Mouse (Mus musculus): ENCODE data around the gene Rbpj. TPM values are rescaled to one million over a fixed set of nuclear protein-coding genes. Genes with fewer than 3 reads are reported as not detected.

The Rbpj gene
- total RNA-seq, 2 experiments from 2014 or later: 42.6 to 53.7 TPM

DNA sequence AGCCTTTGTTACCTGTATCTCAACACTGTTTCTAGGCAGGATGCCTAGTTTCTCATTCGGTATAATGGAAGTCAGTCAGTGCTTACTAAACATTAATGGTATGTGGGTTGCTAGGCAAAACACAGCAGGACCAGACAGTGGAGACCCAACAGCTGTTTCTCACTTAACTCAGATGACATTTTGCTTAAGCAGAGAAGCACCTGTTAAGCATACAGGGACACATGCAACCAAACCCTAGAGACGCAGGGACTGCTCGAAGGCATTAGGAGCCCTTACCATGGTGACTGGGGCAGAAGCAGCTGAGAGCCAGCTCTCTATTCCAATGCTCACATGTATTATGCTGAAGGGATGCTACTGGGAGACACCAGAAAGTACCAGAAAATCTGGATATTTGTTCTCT is 230.7 kb downstream of the Rbpj start:
- ATAC-seq (replicated peaks; ENCODE audit: poor library complexity, severe bottlenecking): no peak

DNA sequence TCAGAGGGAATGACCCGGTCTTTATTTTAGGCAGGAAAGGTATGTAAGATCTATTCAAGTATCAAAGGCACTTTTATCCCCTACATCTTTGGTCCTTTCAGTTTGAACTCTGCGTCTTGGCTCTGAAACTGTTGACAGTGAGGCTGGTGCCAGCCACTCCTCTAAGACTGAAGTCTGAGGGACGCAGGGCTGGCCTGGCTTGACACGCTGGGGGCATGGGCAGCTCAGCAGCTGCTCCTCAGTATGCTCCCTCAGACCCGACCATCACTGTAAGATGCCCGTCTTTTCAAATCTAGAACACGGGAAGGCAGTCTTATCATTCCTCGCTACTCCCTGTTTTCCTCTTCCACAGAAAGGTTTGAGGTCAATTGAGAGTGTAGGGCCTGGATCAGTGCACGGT is 231.8 kb downstream of the Rbpj start:
- no peak for ATAC-seq (replicated peaks; ENCODE audit: poor library complexity, severe bottlenecking)

DNA sequence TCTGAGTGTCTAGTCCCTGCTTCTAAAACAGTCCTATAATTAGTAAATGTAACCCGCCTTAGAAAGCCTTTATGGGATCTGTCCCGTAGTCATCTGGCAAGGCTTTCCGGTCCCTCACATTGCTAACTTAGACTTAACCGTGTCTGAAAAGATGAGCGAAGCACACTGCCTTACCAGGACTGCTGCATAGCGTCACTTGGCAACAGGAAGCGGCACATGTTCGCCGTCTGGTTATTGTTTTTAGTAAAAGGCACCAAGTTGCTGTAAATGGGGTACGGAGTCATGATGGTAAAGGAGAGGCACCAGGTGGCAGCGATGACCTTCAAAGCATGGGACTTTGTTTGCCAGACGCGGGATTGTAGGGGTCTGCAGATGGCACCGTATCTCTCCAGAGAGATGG is 236.7 kb downstream of the Rbpj start:
- no peak for ATAC-seq (replicated peaks; ENCODE audit: poor library complexity, severe bottlenecking)

Other genes with a start within 250 kb of the Rbpj start
- 51.4 and 54.4 TPM in 2 replicates for gene Smim20, start 199.1 kb upstream of the Rbpj start, total RNA-seq (2014; fragmentation: Nextera tagmentation)
- 48.3 and 57.0 TPM in 2 replicates for gene Smim20, start 199.1 kb upstream of the Rbpj start, total RNA-seq (2017)
- gene Cckar, start 241.6 kb downstream of the Rbpj start, total RNA-seq (2014; fragmentation: Nextera tagmentation): not detected in 2 replicates
- gene Cckar, start 241.6 kb downstream of the Rbpj start, total RNA-seq (2017): not detected in 2 replicates

All from granulocyte monocyte progenitor cell, adult 5-6 weeks (primary cell).